Mouse (Mus musculus): Measurements from ENCODE around the gene Xpo4. TPM values are rescaled to one million over a fixed set of nuclear protein-coding genes. Genes with fewer than 3 reads are reported as not detected.
A peak's percentile ranks its signal among the peaks of the same experiment; 100 is the strongest.
"Not testable (repeated sequence)": the region's sequence is repeated elsewhere in the genome, so short reads cannot be mapped to it uniquely, and the experiment has no call there.

The Xpo4 gene
- polyA plus RNA-seq, 1 experiment from 2014 or later, result 30.0 TPM

DNA sequence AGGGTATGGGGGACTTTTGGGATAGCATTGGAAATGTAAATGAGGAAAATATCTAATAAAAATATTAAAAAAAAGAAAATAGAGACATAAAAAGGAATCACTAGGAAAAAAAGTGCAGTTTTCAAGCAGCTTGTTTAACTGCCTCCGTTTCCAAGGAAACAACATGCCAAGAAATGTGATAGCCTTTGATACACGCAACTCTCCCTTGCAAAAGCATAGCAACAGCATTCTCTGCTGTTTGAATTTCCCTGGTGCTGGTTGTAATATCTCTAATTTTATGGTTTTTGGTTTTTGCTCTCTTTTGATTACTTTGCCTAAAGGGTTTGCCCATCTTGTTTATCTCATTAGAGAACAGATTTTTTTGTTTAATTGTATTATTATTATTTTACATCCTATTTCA lies 10.3 kb upstream of the Xpo4 start:
- Histone ChIP-seq H3K4me1 (no peaks in the 10 kb centered on the region), H3K27ac (replicated peaks) (no peak overlapping the region), H3K9me3 (no peaks in the 10 kb centered on the region), H3K27me3 (replicated peaks; ENCODE audit: low read depth, poor library complexity, severe bottlenecking) (no peaks in the 10 kb centered on the region), H3K36me3 (replicated peaks) (no peaks in the 10 kb centered on the region), H3K4me3 (no peak overlapping the region)
- WGBS, result 58% methylated on average over 2 of the region's 2 CpGs
- no peak for DNase-seq (ENCODE audit: low spot score)

DNA sequence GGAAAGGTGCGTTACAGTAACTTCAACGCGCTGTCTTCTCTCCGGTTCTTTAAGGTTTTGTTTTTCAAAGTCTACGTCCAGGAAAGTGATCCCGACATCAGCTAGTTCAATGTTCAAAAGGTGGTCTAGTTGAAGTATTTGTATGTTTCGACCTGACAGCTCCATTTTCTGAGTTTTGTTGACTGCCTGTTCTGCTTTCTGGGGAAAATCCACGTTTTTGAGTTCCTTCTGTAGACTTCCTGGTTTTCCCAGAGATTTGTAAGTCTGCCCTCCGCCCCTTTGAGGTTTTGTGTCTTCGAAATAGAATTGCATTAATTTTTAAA lies 359 bp upstream of the Xpo4 start:
- H3K9me3 ChIP-seq, result no peaks in the 10 kb centered on the region
- 16% methylated on average over 10 of the region's 10 CpGs for WGBS
- DNase-seq (ENCODE audit: low spot score), result no peak
- H3K27me3 ChIP-seq (replicated peaks; ENCODE audit: low read depth, poor library complexity, severe bottlenecking), result no peaks in the 10 kb centered on the region
- H3K4me1 ChIP-seq, result peaks cover 25% of the 10 kb centered on the region
- H3K4me3 ChIP-seq, result peak overlapping the region; percentile 90
- peaks cover 9% of the 10 kb centered on the region; the same call in 1 of the 2 replicates for H3K36me3 ChIP-seq (replicated peaks)
- H3K27ac ChIP-seq (replicated peaks), result peak overlapping the region; percentile 97

DNA sequence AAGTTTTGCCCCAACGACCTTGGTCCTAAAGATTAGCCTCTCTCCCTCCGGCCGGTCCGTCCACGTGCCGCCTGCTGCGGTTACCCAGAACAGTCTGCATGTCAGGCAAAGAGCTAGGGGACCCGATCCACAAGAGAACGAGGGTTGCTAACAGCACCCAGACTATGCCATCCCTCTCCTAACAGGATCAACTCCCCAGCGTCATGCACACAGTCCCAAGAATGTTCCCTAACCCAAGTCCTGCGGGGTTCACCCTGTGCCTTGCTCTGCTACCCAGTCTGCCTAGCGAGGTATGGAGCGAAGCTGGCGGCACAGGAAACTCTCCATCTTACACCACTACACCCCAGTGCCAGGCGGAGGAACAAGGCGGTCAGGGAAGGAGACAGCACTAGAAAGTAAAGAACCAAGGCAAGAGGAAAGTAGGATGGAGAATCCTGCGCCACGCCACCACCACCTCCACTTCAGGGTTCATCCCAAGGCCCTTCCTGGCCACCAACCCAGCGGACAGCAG lies 864 bp downstream of the Xpo4 start:
- peak; percentile 59 for DNase-seq (ENCODE audit: low spot score)
- no peaks in the 10 kb centered on the region for H3K27me3 ChIP-seq (replicated peaks; ENCODE audit: low read depth, poor library complexity, severe bottlenecking)
- WGBS, result under 1% methylated on average over 19 of the region's 19 CpGs
- peak overlapping the region; percentile 97 for H3K27ac ChIP-seq (replicated peaks)
- peaks cover 15% of the 10 kb centered on the region for H3K36me3 ChIP-seq (replicated peaks)
- peaks cover 25% of the 10 kb centered on the region for H3K4me1 ChIP-seq
- peak overlapping the region; percentile 90 for H3K4me3 ChIP-seq
- no peaks in the 10 kb centered on the region for H3K9me3 ChIP-seq

DNA sequence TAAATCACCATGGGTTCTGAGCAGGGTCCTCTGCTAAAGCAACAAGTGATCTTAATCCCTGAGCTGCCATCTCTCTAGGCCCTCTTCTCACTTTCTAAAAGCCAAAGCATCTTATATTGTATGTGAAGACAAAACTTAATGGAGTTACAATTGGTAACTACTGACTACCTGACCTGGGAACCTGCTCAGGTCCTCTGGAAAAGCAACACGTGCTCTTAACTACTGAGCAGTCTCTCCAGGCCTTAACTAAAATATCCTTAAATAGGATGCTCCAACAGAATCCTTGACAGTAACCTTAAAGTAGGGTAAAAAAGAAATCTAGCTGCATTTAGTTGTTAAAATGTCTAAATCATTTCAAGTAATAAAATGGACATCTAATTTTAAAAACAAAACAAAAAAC lies 1.6 kb downstream of the Xpo4 start:
- H3K4me3 ChIP-seq, result peak overlapping the region; percentile 90
- H3K9me3 ChIP-seq, result no peaks in the 10 kb centered on the region
- H3K27ac ChIP-seq (replicated peaks), result no peak overlapping the region
- no peak for DNase-seq (ENCODE audit: low spot score)
- peaks cover 15% of the 10 kb centered on the region for H3K36me3 ChIP-seq (replicated peaks)
- peaks cover 25% of the 10 kb centered on the region for H3K4me1 ChIP-seq
- H3K27me3 ChIP-seq (replicated peaks; ENCODE audit: low read depth, poor library complexity, severe bottlenecking), result no peaks in the 10 kb centered on the region
- WGBS, result 45% methylated on average over 1 of the region's 1 CpGs

DNA sequence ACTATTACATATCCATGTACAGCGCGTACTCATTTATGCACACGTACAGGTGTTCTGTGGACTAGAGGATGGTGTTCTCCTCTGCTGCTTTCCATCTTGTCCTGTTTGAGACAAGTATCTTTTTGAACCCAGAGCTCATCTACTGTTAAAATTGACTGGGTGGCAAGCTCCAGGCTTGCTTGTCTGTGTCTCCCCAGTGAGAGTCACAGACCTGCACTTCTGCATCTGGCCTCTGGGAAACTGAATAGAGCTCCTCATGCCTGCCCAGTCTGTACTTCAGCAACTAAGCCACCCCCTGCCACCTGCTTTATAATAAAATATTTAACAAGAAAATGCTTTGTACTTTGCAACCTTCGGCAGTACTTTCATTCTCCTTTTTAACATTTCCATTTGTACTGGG lies 6.9 kb downstream of the Xpo4 start:
- 96% methylated on average over 4 of the region's 4 CpGs for WGBS
- no peaks in the 10 kb centered on the region for H3K27me3 ChIP-seq (replicated peaks; ENCODE audit: low read depth, poor library complexity, severe bottlenecking)

DNA sequence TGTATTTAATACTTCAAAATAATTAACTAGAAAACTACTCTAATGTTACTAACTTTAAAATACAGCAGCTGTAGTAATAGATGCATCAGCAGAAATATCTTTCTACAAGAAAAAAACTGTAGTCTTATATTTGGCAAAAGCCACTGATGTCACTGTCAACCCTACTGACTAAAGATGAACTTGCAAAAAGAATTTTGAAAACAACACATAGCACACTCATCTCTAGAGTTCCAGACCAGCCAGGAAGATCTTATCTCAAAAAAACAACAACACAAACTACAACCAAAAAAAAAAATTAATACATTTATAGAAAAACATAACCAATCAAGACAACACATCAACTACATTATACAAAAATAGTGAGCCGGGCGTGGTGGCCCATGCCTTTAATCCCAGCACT lies 7.7 kb downstream of the Xpo4 start:
- Histone ChIP-seq H3K27me3 (replicated peaks; ENCODE audit: low read depth, poor library complexity, severe bottlenecking) (no peaks in the 10 kb centered on the region), H3K4me1 (0 out of 2 replicates have a peak, but pooled peaks cover 3% of the 10 kb centered on the region), H3K27ac (replicated peaks) (no peak overlapping the region), H3K9me3 (no peaks in the 10 kb centered on the region), H3K36me3 (replicated peaks) (peaks cover 29% of the 10 kb centered on the region), H3K4me3 (no peak overlapping the region)
- DNase-seq (ENCODE audit: low spot score), result no peak
- 98% methylated on average over 2 of the region's 2 CpGs for WGBS

More for the DNA sequence above, 6.9 kb downstream of the Xpo4 start:
- H3K36me3 ChIP-seq (replicated peaks), result peaks cover 29% of the 10 kb centered on the region
- no peak overlapping the region for H3K27ac ChIP-seq (replicated peaks)
- DNase-seq (ENCODE audit: low spot score), result no peak
- peaks cover 9% of the 10 kb centered on the region for H3K4me1 ChIP-seq
- no peak overlapping the region for H3K4me3 ChIP-seq
- H3K9me3 ChIP-seq, result no peaks in the 10 kb centered on the region

DNA sequence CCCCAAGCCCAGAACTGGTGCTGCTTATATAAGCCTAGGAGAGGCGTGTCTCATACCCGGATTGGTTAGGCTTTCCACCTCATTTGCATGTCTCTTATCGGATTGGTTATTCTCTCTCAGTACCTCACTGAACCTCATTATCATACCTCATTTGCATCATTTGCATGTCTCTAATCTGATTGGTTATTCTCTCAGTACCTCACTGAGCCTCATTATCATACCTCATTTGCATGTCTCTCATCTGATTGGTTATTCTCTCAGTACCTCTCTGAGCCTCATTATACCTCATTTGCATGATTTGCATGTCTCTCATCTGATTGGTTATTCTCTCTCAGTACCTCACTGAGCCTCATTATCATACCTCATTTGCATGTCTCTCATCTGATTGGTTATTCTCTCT lies 8.7 kb downstream of the Xpo4 start:
- not testable (repeated sequence) for DNase-seq (ENCODE audit: low spot score); H3K4me1 ChIP-seq; H3K4me3 ChIP-seq; H3K27ac ChIP-seq (replicated peaks); H3K9me3 ChIP-seq; H3K27me3 ChIP-seq (replicated peaks; ENCODE audit: low read depth, poor library complexity, severe bottlenecking)
- WGBS, result 91% methylated on average over 3 of the region's 3 CpGs
- peaks cover 26% of the 10 kb centered on the region for H3K36me3 ChIP-seq (replicated peaks)

DNA sequence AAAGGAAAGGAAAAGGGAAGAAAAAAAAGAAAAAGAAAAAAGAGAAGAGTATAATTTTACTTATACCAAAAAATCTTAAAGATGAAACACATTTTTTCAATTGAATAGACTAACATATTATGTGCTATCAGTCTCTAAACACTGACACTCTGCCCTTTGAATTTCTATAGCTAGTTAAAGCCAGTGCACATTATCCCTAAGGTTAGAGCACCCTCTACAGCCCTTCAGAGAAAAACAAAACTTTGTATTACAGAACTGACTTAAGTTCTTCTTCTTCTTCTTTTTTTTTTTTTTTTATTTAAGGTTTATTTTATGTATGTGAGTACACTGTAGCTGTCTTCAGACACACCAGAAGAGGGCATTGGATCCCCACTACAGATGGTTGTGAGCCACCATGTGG lies 15.7 kb downstream of the Xpo4 start:
- no peak overlapping the region for H3K27ac ChIP-seq (replicated peaks)
- no peak for DNase-seq (ENCODE audit: low spot score)
- no peak overlapping the region for H3K4me3 ChIP-seq
- H3K36me3 ChIP-seq (replicated peaks), result peaks cover 5% of the 10 kb centered on the region
- no peaks in the 10 kb centered on the region for H3K27me3 ChIP-seq (replicated peaks; ENCODE audit: low read depth, poor library complexity, severe bottlenecking)
- no peaks in the 10 kb centered on the region for H3K9me3 ChIP-seq
- H3K4me1 ChIP-seq, result no peaks in the 10 kb centered on the region

DNA sequence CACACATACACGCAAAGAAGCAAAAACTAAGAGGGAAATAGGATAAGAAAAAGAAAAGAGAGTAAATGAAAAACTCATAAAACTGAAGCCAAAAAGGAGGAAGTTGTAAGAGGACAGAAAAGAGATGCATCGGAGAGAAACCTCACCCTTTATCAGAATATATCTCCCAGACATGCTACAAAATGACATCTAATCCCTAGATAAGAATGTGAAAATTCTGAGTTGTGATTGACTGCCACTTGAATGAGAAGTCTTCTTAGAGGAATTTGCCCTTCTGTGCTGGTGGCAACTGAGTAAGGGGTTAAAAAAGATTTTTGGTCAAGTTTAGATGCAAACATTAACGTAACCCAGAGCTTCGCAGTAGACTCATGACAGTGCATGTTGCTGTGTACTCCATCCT lies 19.1 kb downstream of the Xpo4 start:
- Histone ChIP-seq H3K27me3 (replicated peaks; ENCODE audit: low read depth, poor library complexity, severe bottlenecking) (no peaks in the 10 kb centered on the region), H3K9me3 (no peaks in the 10 kb centered on the region), H3K27ac (replicated peaks) (no peak overlapping the region), H3K4me1 (no peaks in the 10 kb centered on the region), H3K4me3 (no peak overlapping the region), H3K36me3 (replicated peaks) (peaks cover 18% of the 10 kb centered on the region)
- no peak for DNase-seq (ENCODE audit: low spot score)
- WGBS, result 90% methylated on average over 4 of the region's 4 CpGs

DNA sequence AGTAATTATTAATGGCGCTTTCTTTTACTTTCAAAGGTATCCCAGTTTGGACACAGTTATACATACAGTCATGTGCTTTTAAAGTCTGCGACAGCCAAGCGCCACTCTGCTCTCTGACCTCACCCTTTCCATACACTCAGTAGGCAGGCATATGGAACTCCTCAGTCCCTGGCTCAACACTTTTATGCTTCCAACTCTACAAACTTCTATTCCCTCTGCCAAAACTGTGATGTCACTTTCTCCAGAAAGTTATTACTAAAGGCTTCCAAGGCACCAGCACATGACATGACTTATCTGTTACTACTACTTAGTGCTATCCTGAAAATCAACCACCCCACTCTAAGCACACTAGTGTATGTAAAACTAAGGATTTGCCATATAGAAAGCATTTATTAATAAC lies 26.1 kb downstream of the Xpo4 start:
- Histone ChIP-seq H3K9me3 (no peaks in the 10 kb centered on the region), H3K27me3 (replicated peaks; ENCODE audit: low read depth, poor library complexity, severe bottlenecking) (no peaks in the 10 kb centered on the region; the same call in 1 of the 2 replicates), H3K27ac (replicated peaks) (no peak overlapping the region), H3K4me1 (no peaks in the 10 kb centered on the region), H3K36me3 (replicated peaks) (peaks cover 43% of the 10 kb centered on the region), H3K4me3 (no peak overlapping the region)
- DNase-seq (ENCODE audit: low spot score), result no peak
- 91% methylated on average over 3 of the region's 3 CpGs for WGBS

DNA sequence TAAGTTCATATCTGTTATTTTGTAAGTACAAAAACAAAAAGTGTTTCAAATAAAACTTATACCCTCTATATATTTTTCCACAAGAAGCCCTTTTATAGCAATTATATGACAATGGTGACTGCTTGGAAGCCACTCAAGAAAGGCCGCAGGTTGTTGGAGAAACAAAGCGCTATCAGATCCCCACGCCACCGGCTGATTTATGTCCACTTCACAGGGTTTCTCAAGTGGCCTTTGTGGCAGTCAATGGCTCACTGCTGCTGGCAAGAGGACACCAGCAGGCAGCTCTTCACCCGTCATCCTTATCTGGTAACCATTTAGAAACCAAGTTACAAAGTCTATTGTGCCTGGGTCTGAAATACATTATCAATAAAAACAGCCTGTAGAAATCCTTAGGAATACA lies 31.1 kb downstream of the Xpo4 start:
- WGBS, result 57% methylated on average over 5 of the region's 5 CpGs
- peak; percentile 16 for DNase-seq (ENCODE audit: low spot score)
- no peak overlapping the region for H3K27ac ChIP-seq (replicated peaks)
- H3K36me3 ChIP-seq (replicated peaks), result peaks cover 24% of the 10 kb centered on the region
- H3K27me3 ChIP-seq (replicated peaks; ENCODE audit: low read depth, poor library complexity, severe bottlenecking), result no peaks in the 10 kb centered on the region; the same call in 1 of the 2 replicates
- 0 out of 2 replicates have a peak, but pooled peaks cover 2% of the 10 kb centered on the region for H3K4me1 ChIP-seq
- H3K4me3 ChIP-seq, result no peak overlapping the region
- H3K9me3 ChIP-seq, result no peaks in the 10 kb centered on the region

DNA sequence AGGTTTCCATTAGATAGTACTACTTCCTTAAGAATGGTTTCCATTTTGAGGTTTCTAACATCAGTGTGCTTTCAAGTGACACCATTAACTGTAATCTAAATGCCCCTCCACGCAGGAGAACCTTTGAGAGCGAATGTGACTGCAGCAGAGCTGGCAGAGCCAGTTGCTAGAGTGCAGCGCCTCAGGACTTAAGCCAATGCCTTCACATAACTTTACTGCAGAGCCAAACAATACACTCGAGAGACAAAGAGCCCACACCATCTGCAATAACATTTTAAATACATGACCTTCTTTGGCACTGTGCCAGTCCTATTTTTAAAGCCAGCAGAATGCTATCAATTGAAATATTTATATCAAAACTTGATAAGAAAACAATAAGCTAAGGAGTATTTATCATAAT lies 35.6 kb downstream of the Xpo4 start:
- H3K36me3 ChIP-seq (replicated peaks), result peaks cover 48% of the 10 kb centered on the region

DNA sequence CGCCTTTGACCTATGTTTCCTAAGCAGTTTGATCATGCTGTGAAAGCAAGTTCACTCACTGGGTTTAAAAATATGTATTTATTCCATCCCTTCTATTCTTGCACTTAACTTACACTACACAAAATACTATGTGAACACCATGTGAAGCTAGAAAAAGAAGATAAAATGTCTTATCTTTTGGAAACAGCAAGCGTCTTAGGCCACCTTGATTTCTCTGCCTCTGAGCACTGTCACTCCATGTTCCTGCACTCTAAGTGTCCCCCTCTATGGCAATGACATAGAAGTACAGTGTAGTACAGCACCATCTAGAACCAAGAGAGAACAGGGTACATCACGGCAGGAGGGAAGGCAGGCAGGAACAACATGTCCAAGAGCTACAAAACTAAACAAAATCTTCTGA lies 42.3 kb downstream of the Xpo4 start:
- H3K27ac ChIP-seq (replicated peaks), result no peak overlapping the region
- no peak overlapping the region for H3K4me3 ChIP-seq
- no peaks in the 10 kb centered on the region for H3K9me3 ChIP-seq
- 79% methylated on average over 3 of the region's 3 CpGs for WGBS
- peaks cover 64% of the 10 kb centered on the region for H3K36me3 ChIP-seq (replicated peaks)
- H3K4me1 ChIP-seq, result no peaks in the 10 kb centered on the region
- no peaks in the 10 kb centered on the region for H3K27me3 ChIP-seq (replicated peaks; ENCODE audit: low read depth, poor library complexity, severe bottlenecking)
- DNase-seq (ENCODE audit: low spot score), result no peak

More for the DNA sequence above, 35.6 kb downstream of the Xpo4 start:
- Histone ChIP-seq H3K4me3 (no peak overlapping the region), H3K9me3 (no peaks in the 10 kb centered on the region), H3K4me1 (0 out of 2 replicates have a peak, but pooled peaks cover 2% of the 10 kb centered on the region), H3K27me3 (replicated peaks; ENCODE audit: low read depth, poor library complexity, severe bottlenecking) (no peaks in the 10 kb centered on the region), H3K27ac (replicated peaks) (no peak overlapping the region)
- no peak for DNase-seq (ENCODE audit: low spot score)
- WGBS, result 90% methylated on average over 4 of the region's 4 CpGs

DNA sequence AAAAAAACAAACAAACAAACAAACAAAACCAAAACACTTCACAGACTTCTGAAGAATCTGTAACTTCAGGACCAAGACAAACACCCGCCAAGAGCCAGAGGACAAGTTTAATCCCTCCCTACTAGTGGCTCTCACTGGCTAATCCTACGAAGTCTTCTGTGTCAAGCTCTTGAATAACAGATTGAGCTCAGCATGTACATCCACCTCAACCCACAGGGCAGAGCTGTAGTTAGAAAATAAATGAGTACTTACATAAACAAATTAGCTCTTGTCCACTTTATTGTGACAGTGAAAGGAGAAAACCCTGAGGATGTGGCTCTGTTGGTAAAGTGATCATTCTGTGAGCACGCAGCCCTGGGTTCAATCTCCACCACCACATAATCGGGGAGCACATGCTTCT lies 43.5 kb downstream of the Xpo4 start:
- Histone ChIP-seq H3K9me3 (no peaks in the 10 kb centered on the region), H3K27me3 (replicated peaks; ENCODE audit: low read depth, poor library complexity, severe bottlenecking) (no peaks in the 10 kb centered on the region), H3K4me3 (no peak overlapping the region), H3K27ac (replicated peaks) (no peak overlapping the region), H3K4me1 (no peaks in the 10 kb centered on the region), H3K36me3 (replicated peaks) (peaks cover 57% of the 10 kb centered on the region)
- WGBS, result 73% methylated on average over 4 of the region's 4 CpGs
- no peak for DNase-seq (ENCODE audit: low spot score)
